Mouse (Mus musculus) c-Kit-positive CD71-positive TER-119-negative erythroid progenitor cells, embryonic 14.5 days (primary cell): ENCODE results near the gene Wapl.

ENCODE experiments used
- DNase-seq: peaks from one replicate; pipeline ENCODE4 v3.0.0-alpha.2; 2013; ENCODE audit warnings: low read depth

The Wapl gene

GRCm38 (mm10) chr14:34697376-34697775 lies 23.6 kb downstream of the Wapl start:
- DNase-seq = no peak

GRCm38 (mm10) chr14:34710209-34710608 lies 36.5 kb downstream of the Wapl start:
- DNase-seq = no peak

- DNase-seq = no peak
Measured at GRCm38 (mm10) chr14:34712027-34712426, 38.3 kb downstream of the Wapl start.

- DNase-seq = no peak
Measured at GRCm38 (mm10) chr14:34712857-34713256, 39.1 kb downstream of the Wapl start.

- DNase-seq = peak; percentile 46
Measured at GRCm38 (mm10) chr14:34718150-34718549, 44.4 kb downstream of the Wapl start.

GRCm38 (mm10) chr14:34727709-34728108 lies 54.0 kb downstream of the Wapl start:
- no peak for DNase-seq

- DNase-seq = no peak
Measured at GRCm38 (mm10) chr14:34735405-34735804, 61.7 kb downstream of the Wapl start.

- no peak for DNase-seq
Measured at GRCm38 (mm10) chr14:34745401-34745800, 71.7 kb downstream of the Wapl start.

GRCm38 (mm10) chr14:34755731-34756130 lies 82.0 kb downstream of the Wapl start:
- DNase-seq = no peak

GRCm38 (mm10) chr14:34759938-34760337 lies 86.2 kb downstream of the Wapl start:
- DNase-seq = no peak

GRCm38 (mm10) chr14:34761082-34761959 lies 87.6 kb downstream of the Wapl start:
- no peak for DNase-seq

GRCm38 (mm10) chr14:34762682-34763081 lies 89.0 kb downstream of the Wapl start:
- DNase-seq = no peak

GRCm38 (mm10) chr14:34763771-34764539 lies 90.2 kb downstream of the Wapl start:
- no peak for DNase-seq

GRCm38 (mm10) chr14:34764908-34765307 lies 91.2 kb downstream of the Wapl start:
- no peak for DNase-seq

GRCm38 (mm10) chr14:34765380-34765779 lies 91.7 kb downstream of the Wapl start:
- no peak for DNase-seq

- no peak for DNase-seq
Measured at GRCm38 (mm10) chr14:34766181-34766580, 92.5 kb downstream of the Wapl start.

- peak; percentile 54 for DNase-seq
Measured at GRCm38 (mm10) chr14:34768373-34768772, 94.6 kb downstream of the Wapl start.

- DNase-seq = peak; percentile 72
Measured at GRCm38 (mm10) chr14:34769021-34769566, 95.4 kb downstream of the Wapl start.

- DNase-seq = peak; percentile 23
Measured at GRCm38 (mm10) chr14:34769567-34770158, 95.9 kb downstream of the Wapl start.

GRCm38 (mm10) chr14:34770467-34770866 lies 96.7 kb downstream of the Wapl start:
- DNase-seq = no peak

- no peak for DNase-seq
Measured at GRCm38 (mm10) chr14:34771601-34772000, 97.9 kb downstream of the Wapl start.

- DNase-seq = no peak
Measured at GRCm38 (mm10) chr14:34772132-34772531, 98.4 kb downstream of the Wapl start.
